Mouse (Mus musculus): ENCODE data around the gene Rev3l. TPM values are rescaled to one million over a fixed set of nuclear protein-coding genes. Genes with fewer than 3 reads are reported as not detected.
A peak's percentile ranks its signal among the peaks of the same experiment; 100 is the strongest.
"Not testable (repeated sequence)": the region's sequence is repeated elsewhere in the genome, so short reads cannot be mapped to it uniquely, and the experiment has no call there.

Rev3l gene
- total RNA-seq, 1 experiment from 2014 or later, result 26.9 TPM

- no peak for DNase-seq
Observed at GRCm38 (mm10) chr10:39778305-39778704, 46.4 kb downstream of the Rev3l start.

- DNase-seq, result no peak
Observed at GRCm38 (mm10) chr10:39785241-39785640, 53.3 kb downstream of the Rev3l start.

DNA sequence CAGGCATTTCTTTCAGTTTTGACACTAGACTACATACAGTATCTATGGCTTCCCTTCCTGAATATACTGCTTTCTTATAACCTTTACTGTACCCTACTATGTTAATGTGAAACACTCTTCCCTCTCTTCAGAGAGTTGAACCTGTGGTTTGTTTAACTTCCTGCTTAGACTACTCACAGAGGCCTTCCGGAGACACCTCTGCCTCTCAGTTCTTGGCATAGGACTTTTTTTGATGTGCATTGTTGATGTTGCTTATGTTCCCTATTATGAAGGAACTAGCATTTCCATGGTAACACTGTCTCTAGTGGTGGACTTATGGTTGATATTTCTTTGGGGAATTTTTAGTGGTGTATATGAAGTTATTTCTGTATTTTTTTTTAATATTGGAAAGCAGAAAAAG lies 61.4 kb downstream of the Rev3l start:
- no peak for DNase-seq

GRCm38 (mm10) chr10:39811507-39811906 lies 79.6 kb downstream of the Rev3l start:
- DNase-seq, result peak; percentile 66

- no peak for DNase-seq
Observed at GRCm38 (mm10) chr10:39842621-39843020, 110.7 kb downstream of the Rev3l start.

- DNase-seq, result no peak
Observed at GRCm38 (mm10) chr10:39865509-39865908, 133.6 kb downstream of the Rev3l start.

DNA sequence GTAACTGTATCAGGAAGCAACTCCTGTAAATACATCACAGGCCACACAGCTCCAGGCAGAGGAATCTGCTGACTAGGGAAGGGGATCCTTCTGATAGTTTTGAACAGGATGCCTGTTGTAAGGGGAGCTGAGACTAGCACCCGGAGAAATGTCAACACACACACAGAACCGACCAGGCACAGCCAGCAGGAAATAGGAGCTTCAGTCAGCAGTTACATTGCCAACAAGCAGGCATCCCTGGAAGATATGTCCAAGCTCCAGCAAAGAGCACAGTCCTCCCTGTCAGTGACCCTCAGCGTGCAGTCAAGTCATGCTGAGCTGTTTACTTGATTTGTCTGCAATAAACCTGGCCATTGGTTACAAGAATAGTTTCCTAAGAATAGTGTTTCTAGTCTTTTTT lies 156.7 kb downstream of the Rev3l start:
- DNase-seq, result no peak

DNA sequence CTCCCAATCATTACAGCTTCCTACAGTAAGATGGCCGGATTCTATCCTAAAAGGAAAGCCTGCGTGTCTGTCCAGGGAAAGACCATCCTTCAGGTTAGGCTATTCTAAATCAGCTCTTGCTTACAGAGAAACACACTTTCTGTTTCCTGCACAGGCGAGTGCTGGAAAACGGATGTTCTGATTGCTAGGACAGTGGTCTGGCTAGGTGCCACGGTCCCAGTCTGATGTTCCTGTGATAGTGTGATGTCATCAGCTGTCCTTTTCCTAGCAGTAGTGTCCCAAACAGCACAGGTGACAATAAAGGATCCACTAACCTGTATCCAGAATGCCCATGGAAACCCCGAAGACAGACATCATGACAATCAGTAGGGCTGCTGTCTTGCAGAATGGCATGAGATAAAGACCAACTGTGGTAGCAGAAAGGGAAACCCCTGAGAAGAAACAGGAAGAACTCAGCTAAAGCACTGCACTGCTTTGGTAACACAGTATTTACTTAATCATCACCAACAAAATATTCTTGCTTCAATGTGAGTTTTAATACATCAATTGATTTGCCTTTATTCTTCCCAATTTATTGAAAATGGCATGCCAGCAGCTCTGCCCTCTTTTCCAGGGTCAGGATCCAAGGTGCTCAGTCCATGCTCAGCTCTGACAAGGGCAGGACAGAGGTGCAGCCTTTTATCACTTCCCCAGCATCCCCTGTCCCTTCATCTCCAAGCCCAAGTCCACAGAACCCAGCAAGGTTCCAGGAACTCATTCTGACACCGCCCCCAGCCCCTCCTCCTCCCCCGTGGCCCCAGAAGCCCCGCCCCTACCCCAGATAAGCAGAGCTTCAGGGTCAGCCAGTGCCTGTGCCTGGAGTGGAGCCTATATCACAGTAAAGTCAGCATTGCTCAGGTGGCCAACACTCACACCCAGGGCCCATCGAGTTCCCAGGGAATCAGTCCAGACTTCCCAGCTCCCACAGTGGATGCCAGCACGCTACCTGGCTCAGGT lies 162.1 kb downstream of the Rev3l start:
- DNase-seq, result peak; percentile 48

DNA sequence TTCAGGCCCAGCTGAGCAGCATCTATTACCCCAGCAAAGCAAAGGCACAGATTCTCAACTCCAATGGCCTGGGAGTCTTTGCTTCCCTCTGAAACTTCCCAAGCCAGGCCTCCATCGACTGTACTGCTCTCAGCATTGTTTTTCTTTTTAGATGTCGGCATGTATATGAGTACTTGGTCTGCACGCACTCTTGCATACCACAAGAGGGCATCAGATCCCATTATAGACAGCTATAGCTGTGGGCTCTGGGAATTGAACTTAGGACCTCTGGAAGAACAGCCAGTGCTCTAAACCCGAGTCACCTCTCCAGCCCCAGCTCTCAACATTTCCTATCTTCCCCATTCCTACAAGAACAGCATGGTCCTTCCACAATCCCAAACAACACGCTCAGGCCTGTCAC lies 164.6 kb downstream of the Rev3l start:
- no peak for DNase-seq

- peak; percentile 93 for DNase-seq
Observed at GRCm38 (mm10) chr10:39898874-39899371, 167.0 kb downstream of the Rev3l start, which contains the start of gene Mfsd4b4. Mfsd4b4 (minus strand) TSS chr10:39899238.

- DNase-seq, result no peak
Observed at GRCm38 (mm10) chr10:39904191-39904590, 172.3 kb downstream of the Rev3l start.

GRCm38 (mm10) chr10:39906799-39907658 lies 175.1 kb downstream of the Rev3l start:
- DNase-seq, result no peak

DNA sequence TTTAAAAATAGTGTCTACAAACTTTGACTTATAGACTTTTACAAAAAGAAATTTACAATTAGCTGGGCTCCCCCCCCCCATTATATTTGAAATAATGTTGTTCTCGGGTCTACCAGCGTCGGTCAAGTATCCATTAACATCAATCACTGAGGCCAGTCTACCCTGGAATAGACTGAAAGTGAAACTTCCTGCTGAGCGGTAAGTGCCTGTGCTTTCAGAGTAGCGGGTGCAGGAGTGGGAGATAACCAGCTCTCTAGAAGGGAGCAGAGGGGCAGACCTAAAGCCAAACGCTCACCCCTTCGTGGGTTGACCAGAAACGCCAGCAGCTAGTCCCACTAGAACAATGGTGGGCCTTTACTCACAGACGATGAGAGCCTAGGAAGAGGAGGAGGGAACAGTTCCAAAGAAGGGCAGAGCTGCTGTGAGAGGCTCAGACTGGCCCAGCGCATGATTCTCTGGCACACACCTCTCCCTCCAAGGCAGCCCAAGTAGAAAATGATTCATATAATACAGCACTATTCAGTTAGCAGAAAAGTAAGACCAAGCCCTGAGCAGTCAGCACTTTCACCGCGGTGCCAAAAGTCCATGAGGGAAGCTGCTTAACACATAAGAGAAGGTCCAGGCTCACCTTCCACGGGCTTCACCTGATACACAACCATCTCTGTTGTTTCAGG lies 177.0 kb downstream of the Rev3l start:
- DNase-seq, result no peak

DNA sequence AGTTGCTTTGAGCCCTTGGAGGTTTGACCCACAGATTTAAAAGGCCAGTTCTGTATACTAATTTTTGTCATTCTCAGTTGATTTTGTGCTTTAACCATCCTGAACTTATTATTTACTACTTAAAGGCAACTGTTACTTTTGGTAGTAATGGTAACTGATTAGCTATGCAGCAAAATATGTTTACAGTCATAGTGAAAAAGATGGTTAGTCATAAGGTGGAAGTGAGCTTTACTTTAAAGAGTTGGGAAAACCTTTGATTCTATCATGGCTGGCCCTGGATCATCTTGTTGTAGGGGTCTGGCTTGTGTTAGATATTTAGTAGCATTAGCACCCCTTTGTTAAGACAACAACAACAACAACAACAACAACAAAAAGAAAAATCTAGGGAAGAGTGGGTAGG lies 180.7 kb downstream of the Rev3l start:
- DNase-seq, result no peak

DNA sequence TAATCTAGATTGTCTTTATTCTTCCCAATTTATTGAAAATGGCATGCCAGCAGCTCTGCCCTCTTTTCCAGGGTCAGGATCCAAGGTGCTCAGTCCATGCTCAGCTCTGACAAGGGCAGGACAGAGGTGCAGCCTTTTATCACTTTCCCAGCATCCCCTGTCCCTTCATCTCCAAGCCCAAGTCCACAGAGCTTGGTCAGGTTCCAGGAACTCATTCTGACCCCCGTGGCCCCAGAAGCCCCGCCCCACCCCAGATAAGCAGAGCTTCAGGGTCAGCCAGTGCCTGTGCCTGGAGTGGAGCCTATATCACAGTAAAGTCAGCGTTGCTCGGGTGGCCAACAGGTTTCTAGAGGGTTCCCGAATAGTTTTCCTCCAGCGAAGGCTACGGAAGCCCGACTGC lies 192.6 kb downstream of the Rev3l start:
- DNase-seq, result not testable (repeated sequence)

Other genes with a start within 250 kb of the Rev3l start
- gene Traf3ip2, start 119.2 kb upstream of the Rev3l start, total RNA-seq (2021), result 14.6 and 21.9 TPM in 2 replicates
- 6.0 and 8.0 TPM in 2 replicates for gene Mfsd4b4, start 167.1 kb downstream of the Rev3l start, total RNA-seq (2021)
- gene Mfsd4b2, start 194.8 kb downstream of the Rev3l start, total RNA-seq (2021), result 0.26 TPM in 2 replicates
- 4.5 and 5.7 TPM in 2 replicates for gene Mfsd4b3, start 228.0 kb downstream of the Rev3l start, total RNA-seq (2021)

All from adrenal gland, postnatal 14 days (tissue).